Mouse (Mus musculus) E14TG2a.4 (cell line): ENCODE results near the gene Gm10273.

ENCODE experiments used
- H3K27me3 ChIP-seq: 2 replicates; pipeline ENCODE4 v1.6.1; 2014; ENCODE audit warnings: low read length, control low read depth; ENCODE audit not compliant: insufficient read depth
- H3K36me3 ChIP-seq: 2 replicates; pipeline ENCODE4 v1.6.1; 2014; ENCODE audit warnings: low read length, control low read depth; ENCODE audit not compliant: insufficient read depth
- H3K4me1 ChIP-seq: replicated peaks from 2 replicates; pipeline ENCODE4 v1.6.1; 2014; ENCODE audit warnings: low read depth, low read length, control low read depth
- H3K4me3 ChIP-seq: replicated peaks from 2 replicates; pipeline ENCODE4 v1.5.1; 2014; ENCODE audit warnings: mild to moderate bottlenecking, low read length
- H3K9me3 ChIP-seq: 2 replicates; pipeline ENCODE4 v1.6.1; 2014; ENCODE audit warnings: low read length, control low read depth
- CTCF ChIP-seq: conservative IDR thresholded peaks from 2 replicates; pipeline ENCODE4 v1.5.1; 2014; ENCODE audit warnings: low read length
- NANOG ChIP-seq: IDR thresholded peaks from 2 replicates; pipeline ENCODE4 v1.6.1; 2014; ENCODE audit warnings: borderline replicate concordance, low read length, mixed read lengths
- POU5F1 ChIP-seq: IDR thresholded peaks from 2 replicates; pipeline ENCODE4 v1.6.1; 2014; ENCODE audit warnings: low read length, borderline replicate concordance

Gm10273 gene

GRCm38 (mm10) chr10:59364551-59364950 lies 30.9 kb upstream of the Gm10273 start:
- no peak overlapping the region for H3K4me3 ChIP-seq
- TF ChIP-seq POU5F1 (no peak), CTCF (no peak), NANOG (no peak)
- peaks cover 11% of the 10 kb centered on the region for H3K4me1 ChIP-seq
- H3K36me3 ChIP-seq = peaks cover 97% of the 10 kb centered on the region
- H3K27me3 ChIP-seq = no peaks in the 10 kb centered on the region
- no peaks in the 10 kb centered on the region for H3K9me3 ChIP-seq

- H3K4me3 ChIP-seq = no peak overlapping the region
- no peak for TF ChIP-seq CTCF
- no peak for TF ChIP-seq POU5F1
- no peak for TF ChIP-seq NANOG
Measured at GRCm38 (mm10) chr10:59365804-59366589, 29.4 kb upstream of the Gm10273 start.

GRCm38 (mm10) chr10:59366746-59367145 lies 28.7 kb upstream of the Gm10273 start:
- peaks cover 100% of the 10 kb centered on the region for H3K36me3 ChIP-seq
- peaks cover 11% of the 10 kb centered on the region for H3K4me1 ChIP-seq
- H3K4me3 ChIP-seq = no peak overlapping the region
- H3K27me3 ChIP-seq = no peaks in the 10 kb centered on the region
- H3K9me3 ChIP-seq = no peaks in the 10 kb centered on the region
- TF ChIP-seq CTCF (no peak), NANOG (no peak), POU5F1 (no peak)

More at GRCm38 (mm10) chr10:59365804-59366589, 29.4 kb upstream of the Gm10273 start:
- Histone ChIP-seq H3K9me3 (no peaks in the 10 kb centered on the region), H3K36me3 (peaks cover 100% of the 10 kb centered on the region), H3K27me3 (no peaks in the 10 kb centered on the region), H3K4me1 (peaks cover 11% of the 10 kb centered on the region)

GRCm38 (mm10) chr10:59367206-59367605 lies 28.2 kb upstream of the Gm10273 start:
- H3K4me3 ChIP-seq = no peak overlapping the region
- peaks cover 100% of the 10 kb centered on the region for H3K36me3 ChIP-seq
- TF ChIP-seq POU5F1 (no peak), CTCF (no peak), NANOG (no peak)
- H3K27me3 ChIP-seq = no peaks in the 10 kb centered on the region
- peaks cover 11% of the 10 kb centered on the region for H3K4me1 ChIP-seq
- H3K9me3 ChIP-seq = no peaks in the 10 kb centered on the region

GRCm38 (mm10) chr10:59368729-59369128 lies 26.7 kb upstream of the Gm10273 start:
- no peak for TF ChIP-seq POU5F1
- TF ChIP-seq NANOG = no peak
- no peak for TF ChIP-seq CTCF
- Histone ChIP-seq H3K4me1 (peaks cover 11% of the 10 kb centered on the region), H3K27me3 (no peaks in the 10 kb centered on the region), H3K36me3 (peaks cover 100% of the 10 kb centered on the region), H3K4me3 (no peak overlapping the region), H3K9me3 (no peaks in the 10 kb centered on the region)

- no peaks in the 10 kb centered on the region for H3K9me3 ChIP-seq
- H3K36me3 ChIP-seq = peaks cover 100% of the 10 kb centered on the region
- TF ChIP-seq NANOG (no peak), CTCF (no peak), POU5F1 (no peak)
- H3K27me3 ChIP-seq = no peaks in the 10 kb centered on the region
- H3K4me1 ChIP-seq = peaks cover 11% of the 10 kb centered on the region
- no peak overlapping the region for H3K4me3 ChIP-seq
Measured at GRCm38 (mm10) chr10:59369426-59369825, 26.0 kb upstream of the Gm10273 start.

GRCm38 (mm10) chr10:59377906-59378305 lies 17.5 kb upstream of the Gm10273 start:
- Histone ChIP-seq H3K27me3 (no peaks in the 10 kb centered on the region), H3K4me3 (no peak overlapping the region), H3K36me3 (peaks cover 30% of the 10 kb centered on the region), H3K9me3 (no peaks in the 10 kb centered on the region), H3K4me1 (peaks cover 20% of the 10 kb centered on the region)
- TF ChIP-seq CTCF (no peak), NANOG (no peak), POU5F1 (no peak)

- H3K36me3 ChIP-seq = peaks cover 21% of the 10 kb centered on the region
- TF ChIP-seq CTCF = peak; percentile 73
- no peak for TF ChIP-seq POU5F1
- no peaks in the 10 kb centered on the region for H3K9me3 ChIP-seq
- no peak overlapping the region for H3K4me3 ChIP-seq
- no peaks in the 10 kb centered on the region for H3K27me3 ChIP-seq
- H3K4me1 ChIP-seq = peaks cover 20% of the 10 kb centered on the region
Measured at GRCm38 (mm10) chr10:59378728-59379127, 16.7 kb upstream of the Gm10273 start.

- no peaks in the 10 kb centered on the region for H3K27me3 ChIP-seq
- H3K9me3 ChIP-seq = no peaks in the 10 kb centered on the region
- H3K4me1 ChIP-seq = peaks cover 20% of the 10 kb centered on the region
- TF ChIP-seq POU5F1 = no peak
- TF ChIP-seq CTCF = no peak
- TF ChIP-seq NANOG = no peak
- H3K4me3 ChIP-seq = no peak overlapping the region
- H3K36me3 ChIP-seq = peaks cover 9% of the 10 kb centered on the region; the same call in 1 of the 2 replicates
Measured at GRCm38 (mm10) chr10:59379927-59380326, 15.5 kb upstream of the Gm10273 start.
